Mouse (Mus musculus) midbrain, embryonic 13.5 days (tissue): ENCODE results near the gene Cox7b. TPM values are rescaled to one million over a fixed set of nuclear protein-coding genes. Genes with fewer than 3 reads are reported as not detected.
"Not testable (repeated sequence)": the region's sequence is repeated elsewhere in the genome, so short reads cannot be mapped to it uniquely, and the experiment has no call there.

Experiments used
- ATAC-seq: fragments of 200-750 bp; cut with Nextera tagmentation; 2 replicates; pipeline ENCODE4 v1.8.0; 2017; ENCODE audit warnings: mild to moderate bottlenecking, moderate TSS enrichment, moderate library complexity
- H3K27ac ChIP-seq: fragments of 300-500 bp; sonication (generic); 2 replicates; pipeline ENCODE4 v1.5.1; 2015; ENCODE audit warnings: inconsistent platforms, mild to moderate bottlenecking, moderate library complexity
- H3K27me3 ChIP-seq: fragments of 300-500 bp; sonication (generic); 2 replicates; pipeline ENCODE4 v1.6.1; 2015; ENCODE audit warnings: mild to moderate bottlenecking, inconsistent platforms
- H3K36me3 ChIP-seq: fragments of 300-500 bp; sonication (generic); 2 replicates; pipeline ENCODE4 v1.6.1; 2015; ENCODE audit warnings: mild to moderate bottlenecking, inconsistent platforms
- H3K4me1 ChIP-seq: fragments of 300-500 bp; sonication (generic); replicated peaks from 2 replicates; pipeline ENCODE4 v1.6.1; 2015; ENCODE audit warnings: inconsistent platforms
- H3K4me2 ChIP-seq: fragments of 300-500 bp; sonication (generic); replicated peaks from 2 replicates; pipeline ENCODE4 v1.6.1; 2015; ENCODE audit warnings: moderate library complexity, mild to moderate bottlenecking, inconsistent platforms
- H3K4me3 ChIP-seq: fragments of 300-500 bp; sonication (generic); replicated peaks from 2 replicates; pipeline ENCODE4 v1.5.1; 2015; ENCODE audit warnings: mild to moderate bottlenecking, inconsistent platforms
- H3K9ac ChIP-seq: fragments of 300-500 bp; sonication (generic); replicated peaks from 2 replicates; pipeline ENCODE4 v1.6.1; 2015; ENCODE audit warnings: mild to moderate bottlenecking, inconsistent platforms
- H3K9me3 ChIP-seq: fragments of 300-500 bp; sonication (generic); 2 replicates; pipeline ENCODE4 v1.6.1; 2016; ENCODE audit warnings: mild to moderate bottlenecking, inconsistent platforms
- WGBS: fragments of 180-500 bp; shearing (Covaris S2); methylation state at CpG from one replicate; pipeline ENCODE4 v1.1.7; 2015; 5-methylcytosine and 5-hydroxymethylcytosine counted together
- polyA plus RNA-seq: library from polyadenylated mRNA; unstranded; fragments of >200 nt; fragmentation: Nextera tagmentation; extraction: Ambion mirVana; gene quantifications from 2 replicates; pipeline ENCODE4 v1.2.1, GENCODE M21; 2015

Cox7b gene
- 334 and 374 TPM in 2 replicates for polyA plus RNA-seq

GRCm38 (mm10) chrX:106015571-106016322 is at the start of gene Cox7b:
Cox7b (plus strand) TSS chrX:106015700.
- Histone ChIP-seq H3K9me3 (no peaks in the 10 kb centered on the region), H3K4me1 (peaks cover 8% of the 10 kb centered on the region), H3K27me3 (no peaks in the 10 kb centered on the region), H3K9ac (peak within 1 kb of the TSS; percentile 66), H3K4me2 (peak within 1 kb of the TSS; percentile 50), H3K27ac (peak within 1 kb of the TSS; percentile 81), H3K36me3 (no peaks in the 10 kb centered on the region), H3K4me3 (peak within 1 kb of the TSS; percentile 58)
- 22% methylated on average over 26 of the region's 26 CpGs for WGBS
- ATAC-seq, result peak; percentile 53

- Histone ChIP-seq H3K9ac (no peak overlapping the region), H3K36me3 (no peaks in the 10 kb centered on the region), H3K4me3 (no peak overlapping the region), H3K4me2 (no peak overlapping the region), H3K27me3 (no peaks in the 10 kb centered on the region; the same call in 1 of the 2 replicates), H3K9me3 (no peaks in the 10 kb centered on the region), H3K4me1 (no peaks in the 10 kb centered on the region), H3K27ac (no peak overlapping the region)
- 86% methylated on average over 1 of the region's 1 CpGs for WGBS
- no peak for ATAC-seq
Measured at GRCm38 (mm10) chrX:106001605-106002004, 13.9 kb upstream of the Cox7b start.

- no peak for ATAC-seq
- Histone ChIP-seq H3K9me3 (no peaks in the 10 kb centered on the region), H3K27me3 (no peaks in the 10 kb centered on the region), H3K4me3 (peak overlapping the region; percentile 58), H3K9ac (peak overlapping the region; percentile 61), H3K4me1 (peaks cover 9% of the 10 kb centered on the region; the same call in 1 of the 2 replicates), H3K27ac (no peak overlapping the region), H3K36me3 (no peaks in the 10 kb centered on the region), H3K4me2 (peak overlapping the region; percentile 62)
- 13% methylated on average over 3 of the region's 3 CpGs for WGBS
Measured at GRCm38 (mm10) chrX:106010762-106011161, 4.7 kb upstream of the Cox7b start.

- ATAC-seq, result peak; percentile 95
Measured at GRCm38 (mm10) chrX:106011465-106012159, 3.9 kb upstream of the Cox7b start, which contains the start of gene Magt1. Magt1 (minus strand) TSS chrX:106011906.

GRCm38 (mm10) chrX:106012559-106012958 is 2.9 kb upstream of the Cox7b start:
- Histone ChIP-seq H3K9me3 (no peaks in the 10 kb centered on the region), H3K27ac (peak overlapping the region; percentile 83), H3K4me2 (peak overlapping the region; percentile 53), H3K4me1 (peaks cover 14% of the 10 kb centered on the region), H3K36me3 (no peaks in the 10 kb centered on the region), H3K4me3 (peak overlapping the region; percentile 58), H3K9ac (0 out of 2 replicates have a peak overlapping the region, but pooled peaks have one; percentile 46), H3K27me3 (no peaks in the 10 kb centered on the region)
- 60% methylated on average over 3 of the region's 3 CpGs for WGBS
- ATAC-seq, result no peak

More at GRCm38 (mm10) chrX:106011465-106012159, 3.9 kb upstream of the Cox7b start, which contains the start of gene Magt1:
- Histone ChIP-seq H3K36me3 (no peaks in the 10 kb centered on the region), H3K4me3 (peak within 1 kb of the TSS; percentile 58), H3K27me3 (no peaks in the 10 kb centered on the region), H3K9ac (peak within 1 kb of the TSS; percentile 61), H3K27ac (peak within 1 kb of the TSS; percentile 83), H3K4me1 (peaks cover 9% of the 10 kb centered on the region; the same call in 1 of the 2 replicates), H3K4me2 (peak within 1 kb of the TSS; percentile 62), H3K9me3 (no peaks in the 10 kb centered on the region)
- WGBS, result 20% methylated on average over 45 of the region's 45 CpGs

GRCm38 (mm10) chrX:106013217-106013616 is 2.3 kb upstream of the Cox7b start:
- no peak overlapping the region for H3K4me2 ChIP-seq
- no peaks in the 10 kb centered on the region for H3K9me3 ChIP-seq
- H3K27me3 ChIP-seq, result no peaks in the 10 kb centered on the region
- no peak overlapping the region for H3K4me3 ChIP-seq
- ATAC-seq, result no peak
- peaks cover 14% of the 10 kb centered on the region for H3K4me1 ChIP-seq
- WGBS, result 33% methylated on average over 2 of the region's 2 CpGs
- no peaks in the 10 kb centered on the region for H3K36me3 ChIP-seq
- no peak overlapping the region for H3K27ac ChIP-seq
- no peak overlapping the region for H3K9ac ChIP-seq

- H3K27ac ChIP-seq, H3K27me3 ChIP-seq, H3K9ac ChIP-seq, H3K9me3 ChIP-seq, ATAC-seq, H3K4me3 ChIP-seq, H3K36me3 ChIP-seq: not testable (repeated sequence)
- 0 out of 2 replicates have a peak overlapping the region, but pooled peaks have one; percentile 21 for H3K4me2 ChIP-seq
- H3K4me1 ChIP-seq, result peaks cover 14% of the 10 kb centered on the region
- WGBS, result 68% methylated on average over 2 of the region's 2 CpGs
Measured at GRCm38 (mm10) chrX:106014741-106015377, 641 bp upstream of the Cox7b start.

- Histone ChIP-seq H3K4me3 (no peak overlapping the region), H3K9ac (no peak overlapping the region), H3K4me2 (peak overlapping the region; percentile 23), H3K36me3 (0 out of 2 replicates have a peak, but pooled peaks cover 2% of the 10 kb centered on the region), H3K27ac (no peak overlapping the region), H3K27me3 (no peaks in the 10 kb centered on the region), H3K9me3 (no peaks in the 10 kb centered on the region), H3K4me1 (peaks cover 8% of the 10 kb centered on the region)
- 91% methylated on average over 3 of the region's 3 CpGs for WGBS
- no peak for ATAC-seq
Measured at GRCm38 (mm10) chrX:106017102-106017501, 1.6 kb downstream of the Cox7b start.

GRCm38 (mm10) chrX:106017516-106017915 is 2.0 kb downstream of the Cox7b start:
- H3K9me3 ChIP-seq, result no peaks in the 10 kb centered on the region
- H3K4me2 ChIP-seq, result 0 out of 2 replicates have a peak overlapping the region, but pooled peaks have one; percentile 23
- ATAC-seq, result no peak
- H3K27ac ChIP-seq, result no peak overlapping the region
- peaks cover 6% of the 10 kb centered on the region for H3K4me1 ChIP-seq
- 87% methylated on average over 4 of the region's 4 CpGs for WGBS
- H3K9ac ChIP-seq, result no peak overlapping the region
- no peak overlapping the region for H3K4me3 ChIP-seq
- 0 out of 2 replicates have a peak, but pooled peaks cover 2% of the 10 kb centered on the region for H3K36me3 ChIP-seq
- no peaks in the 10 kb centered on the region for H3K27me3 ChIP-seq

- Histone ChIP-seq H3K36me3 (0 out of 2 replicates have a peak, but pooled peaks cover 2% of the 10 kb centered on the region), H3K4me1 (peaks cover 10% of the 10 kb centered on the region), H3K27ac (peak within 1 kb of the TSS; percentile 70), H3K4me2 (peak within 1 kb of the TSS; percentile 53), H3K27me3 (no peaks in the 10 kb centered on the region), H3K4me3 (peak within 1 kb of the TSS; percentile 57), H3K9ac (peak within 1 kb of the TSS; percentile 69), H3K9me3 (no peaks in the 10 kb centered on the region)
- 25% methylated on average over 36 of the region's 36 CpGs for WGBS
- ATAC-seq, result peak; percentile 99
Measured at GRCm38 (mm10) chrX:106026418-106027342, 11.2 kb downstream of the Cox7b start, which contains the start of gene Atp7a. Atp7a (plus strand) TSS chrX:106027276.

- Histone ChIP-seq H3K27me3 (no peaks in the 10 kb centered on the region), H3K4me2 (peak overlapping the region; percentile 53), H3K4me1 (peaks cover 10% of the 10 kb centered on the region), H3K36me3 (no peaks in the 10 kb centered on the region), H3K9ac (peak overlapping the region; percentile 69), H3K9me3 (no peaks in the 10 kb centered on the region), H3K27ac (peak overlapping the region; percentile 70), H3K4me3 (peak overlapping the region; percentile 57)
- no peak for ATAC-seq
- 20% methylated on average over 8 of the region's 8 CpGs for WGBS
Measured at GRCm38 (mm10) chrX:106027343-106027674, 11.8 kb downstream of the Cox7b start.
